Mouse (Mus musculus): ENCODE measurements around the gene Oxct2a.
A peak's percentile ranks its signal among the peaks of the same experiment; 100 is the strongest.

- peak; percentile 72; the same call in 1 of the 2 replicates for TF ChIP-seq CTCF (IDR thresholded peaks at IDR 0.05; ENCODE audit: insufficient read depth, low read depth, low read length)
- TF ChIP-seq POLR2A (IDR thresholded peaks at IDR 0.05; ENCODE audit: insufficient read depth, low read depth, low read length) = 0 out of 2 replicates have a peak, but pooled peaks have one; percentile 25
Measured at GRCm38 (mm10) chr4:123282500-123282899, 40.9 kb downstream of the Oxct2a start.

All from olfactory bulb, adult 2 months (tissue).